Mouse (Mus musculus): ENCODE measurements at regions not wholly inside any gene's neighbourhood (a gene's known extent, or its start where the extent isn't known, plus 50 kb on each side); places are given as distances from the start of the nearest gene placed in this dataset. TPM values are rescaled to one million over a fixed set of nuclear protein-coding genes. Genes with fewer than 3 reads are reported as not detected.

GRCm38 (mm10) chr14:64594811-64595522, 490.9 kb downstream of the Prss52 start:
- no peak for DNase-seq (ENCODE audit: low spot score)

GRCm38 (mm10) chr14:64595523-64595889, 491.4 kb downstream of the Prss52 start:
- DNase-seq (ENCODE audit: low spot score) = no peak

- no peak for DNase-seq (ENCODE audit: low spot score)
Observed at GRCm38 (mm10) chr14:64595891-64596290, 491.8 kb downstream of the Prss52 start.

- no peak for DNase-seq (ENCODE audit: low spot score)
Observed at GRCm38 (mm10) chr14:64597218-64597617, 493.1 kb downstream of the Prss52 start.

MicroRNAs in the stretch of these regions (microRNA counts, 519-probe panel; counts per million panel counts)
- microRNA mmu-miR-124 = 473 counts per million, percentile 71 among the panel's probes with 10 or more counts

Small RNA genes lying in the stretch of these regions (microRNA-seq; reads per million reads assigned to microRNA genes)
- gene Mir124a-1 (ENCODE audit: borderline number of aligned reads) = not detected
- gene Mir3078 (ENCODE audit: borderline number of aligned reads) = not detected
